Mouse (Mus musculus) CH12.LX (cell line): ENCODE data around the gene Nek2. TPM values are rescaled to one million over a fixed set of nuclear protein-coding genes. Genes with fewer than 3 reads are reported as not detected.

Experiments
- DNase-seq: peaks from one replicate; pipeline ENCODE4 v3.0.0-alpha.2; 2013; ENCODE audit errors: extremely low read depth
- H3K27ac ChIP-seq: 2 replicates; pipeline ENCODE4 v1.5.1; 2012; ENCODE audit warnings: low read depth, mild to moderate bottlenecking, control low read depth, moderate library complexity; ENCODE audit not compliant: insufficient read depth
- H3K27me3 ChIP-seq: replicated peaks from 2 replicates; pipeline ENCODE3; 2012; ENCODE audit warnings: inconsistent platforms
- H3K36me3 ChIP-seq, 2 experiments: replicated peaks in 1 of 2; 2 replicates each; pipeline versions ENCODE3 to v1.6.1; 2012; ENCODE audit warnings: inconsistent platforms in 1 of 2, low read length in 1 of 2, mild to moderate bottlenecking in 1 of 2, mixed read lengths in 1 of 2, moderate library complexity in 1 of 2; ENCODE audit not compliant: control insufficient read depth in 1 of 2, insufficient read depth in 1 of 2
- H3K4me1 ChIP-seq, 2 experiments: 2 replicates each; pipeline ENCODE4 v1.6.1; 2012; ENCODE audit warnings: inconsistent platforms in 1 of 2, moderate library complexity in 1 of 2; ENCODE audit not compliant: insufficient read depth in 2 of 2, control insufficient read depth in 1 of 2
- H3K4me2 ChIP-seq: 2 replicates; pipeline ENCODE4 v1.6.1; 2012; ENCODE audit warnings: low read depth, mild to moderate bottlenecking, control low read depth; ENCODE audit not compliant: poor library complexity, insufficient read depth, severe bottlenecking
- H3K4me3 ChIP-seq, 3 experiments: fragments of 150-350 bp in 1 of 3; sonication (generic) in 1 of 3; replicated peaks in 1 of 3; 2 replicates each; pipeline versions ENCODE3 to v1.5.1; 2011 to 2012; ENCODE audit warnings: low read depth in 2 of 3, low read length in 2 of 3, mild to moderate bottlenecking in 2 of 3, moderate library complexity in 2 of 3, control low read depth in 1 of 3, improper control_type of control experiment in 1 of 3, inconsistent platforms in 1 of 3, mixed read lengths in 1 of 3; ENCODE audit not compliant: poor library complexity in 1 of 3
- H3K79me2 ChIP-seq: replicated peaks from 2 replicates; pipeline ENCODE4 v1.6.1; 2012; ENCODE audit warnings: mild to moderate bottlenecking, moderate library complexity; ENCODE audit not compliant: control insufficient read depth, poor library complexity, insufficient read depth, severe bottlenecking; ENCODE audit errors: extremely low read depth
- H3K9ac ChIP-seq: 2 replicates; pipeline ENCODE4 v1.6.1; 2012; ENCODE audit warnings: low read depth, mild to moderate bottlenecking, control low read depth, moderate library complexity; ENCODE audit not compliant: insufficient read depth
- H3K9me3 ChIP-seq: replicated peaks from 2 replicates; pipeline ENCODE3; 2012; ENCODE audit warnings: low read length, inconsistent platforms, mixed read lengths
- BHLHE40 ChIP-seq: IDR thresholded peaks from 2 replicates; pipeline ENCODE4 v1.6.1; 2011; ENCODE audit warnings: mild to moderate bottlenecking, low read depth, low read length, improper control_type of control experiment
- CTCF ChIP-seq, 2 experiments: IDR thresholded peaks in 1 of 2; conservative IDR thresholded peaks in 1 of 2; 2 replicates each; pipeline ENCODE4 v1.5.1; 2011 to 2012; ENCODE audit warnings: low read depth in 2 of 2, low read length in 2 of 2, improper control_type of control experiment in 1 of 2, inconsistent platforms in 1 of 2, mild to moderate bottlenecking in 1 of 2, moderate library complexity in 1 of 2
- EP300 ChIP-seq: IDR thresholded peaks from 2 replicates; pipeline ENCODE4 v1.6.1; 2011; ENCODE audit warnings: low read length, improper control_type of control experiment
- ETS1 ChIP-seq: conservative IDR thresholded peaks from 2 replicates; pipeline ENCODE4 v1.6.1; 2012; ENCODE audit warnings: low read depth, mild to moderate bottlenecking, inconsistent platforms, low read length, improper control_type of control experiment, moderate library complexity
- HCFC1 ChIP-seq: IDR thresholded peaks from 2 replicates; pipeline ENCODE4 v1.6.1; 2012; ENCODE audit warnings: low read depth, mild to moderate bottlenecking, inconsistent platforms, low read length, improper control_type of control experiment
- KAT2A ChIP-seq: IDR thresholded peaks from 2 replicates; pipeline ENCODE4 v1.6.1; 2012; ENCODE audit warnings: low read length, improper control_type of control experiment, inconsistent platforms; ENCODE audit not compliant: insufficient replicate concordance
- NELFE ChIP-seq: IDR thresholded peaks from 2 replicates; pipeline ENCODE4 v1.6.1; 2011; ENCODE audit warnings: low read depth, low read length, improper control_type of control experiment
- POLR2A ChIP-seq: IDR thresholded peaks from 2 replicates; pipeline ENCODE4 v1.6.1; 2011; ENCODE audit warnings: low read depth, mild to moderate bottlenecking, improper control_type of control experiment, low read length
- RCOR1 ChIP-seq: conservative IDR thresholded peaks from 2 replicates; pipeline ENCODE4 v1.6.1; 2012; ENCODE audit warnings: low read depth, mild to moderate bottlenecking, inconsistent platforms, low read length, improper control_type of control experiment
- SMC3 ChIP-seq: IDR thresholded peaks from 2 replicates; pipeline ENCODE4 v1.6.1; 2011; ENCODE audit warnings: low read depth, low read length, improper control_type of control experiment
- TBP ChIP-seq: conservative IDR thresholded peaks from 2 replicates; pipeline ENCODE4 v1.6.1; 2011; ENCODE audit warnings: low read depth, low read length, improper control_type of control experiment
- TCF12 ChIP-seq: IDR thresholded peaks from 2 replicates; pipeline ENCODE4 v1.6.1; 2014; ENCODE audit warnings: low read depth, mild to moderate bottlenecking, inconsistent platforms, low read length, improper control_type of control experiment
- UBTF ChIP-seq: IDR thresholded peaks from 2 replicates; pipeline ENCODE4 v1.6.1; 2012; ENCODE audit warnings: low read depth, mild to moderate bottlenecking, inconsistent platforms, low read length, improper control_type of control experiment, moderate library complexity
- USF1 ChIP-seq: IDR thresholded peaks from 2 replicates; pipeline ENCODE4 v1.6.1; 2014; ENCODE audit warnings: low read depth, mild to moderate bottlenecking, inconsistent platforms, low read length, improper control_type of control experiment
- USF2 ChIP-seq: conservative IDR thresholded peaks from 2 replicates; pipeline ENCODE4 v1.6.1; 2011; ENCODE audit warnings: low read depth, low read length, improper control_type of control experiment
- ZKSCAN1 ChIP-seq: IDR thresholded peaks from 2 replicates; pipeline ENCODE4 v1.6.1; 2012; ENCODE audit warnings: low read depth, inconsistent platforms, low read length, improper control_type of control experiment, borderline replicate concordance
- ZMIZ1 ChIP-seq: IDR thresholded peaks from 2 replicates; pipeline ENCODE4 v1.6.1; 2012; ENCODE audit warnings: low read depth, mild to moderate bottlenecking, inconsistent platforms, low read length, improper control_type of control experiment
- ZNF384 ChIP-seq: IDR thresholded peaks from 2 replicates; pipeline ENCODE4 v1.6.1; 2012; ENCODE audit warnings: low read depth, low read length, improper control_type of control experiment, inconsistent platforms
- dilution Hi-C: fragments of 300-500 bp; cut with MboI; formaldehyde crosslinking; loops from 2 replicates; pipeline ENCODE4 v1.14.3; 2020; ENCODE audit warnings: low sequenced_read_pairs; ENCODE audit not compliant: extremely low pct_unique_long_range_greater_than_20kb, extremely low pct_ligation_motif_present
- in situ Hi-C: fragments of 300-500 bp; cut with MboI; formaldehyde crosslinking; loops from 3 replicates; pipeline ENCODE4 v1.14.3; 2019; ENCODE audit warnings: low sequenced_read_pairs, low pct_ligation_motif_present, low pct_unique_long_range_greater_than_20kb, mixed read lengths
- polyA plus RNA-seq: library from polyadenylated mRNA; unstranded; fragments of >175 nt; gene quantifications from 2 replicates; pipeline ENCODE4 v1.2.1, GENCODE M21; 2012; ENCODE audit warnings: low read depth; ENCODE audit not compliant: insufficient read length
- total RNA-seq, 2 experiments: library from RNA; depleted of rRNA; stranded (reverse); fragments of 300-350 nt in 1 of 2; fragments of >200 nt in 1 of 2; gene quantifications; 2 replicates each; pipeline ENCODE4 v1.2.3; 2012 to 2014

Nek2 gene
- total and polyA plus RNA-seq, 3 experiments, result 41.3 to 68.8 (median 51.2) TPM

DNA sequence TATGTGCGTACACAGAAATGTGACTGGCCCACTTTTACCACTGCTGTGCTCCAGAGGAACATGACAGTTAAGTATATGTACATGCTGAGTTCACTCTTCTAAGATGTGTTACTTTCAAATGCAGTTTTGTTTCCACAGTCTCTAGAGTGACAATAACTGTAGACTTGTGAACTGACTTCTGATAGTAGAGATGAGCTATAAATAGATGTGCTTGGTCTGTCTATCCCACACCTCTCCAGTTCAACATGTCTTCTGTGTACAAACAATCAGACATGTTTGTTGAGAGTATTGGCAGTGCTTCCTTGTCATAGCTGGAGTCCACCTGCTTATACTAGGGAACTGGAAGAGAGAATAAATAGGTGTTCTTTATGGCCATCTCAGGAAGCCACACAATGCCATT, 40.8 kb upstream of the Nek2 start:
- peaks cover 39 to 67% of the 10 kb centered on the region in 2 experiments for H3K36me3 ChIP-seq
- H3K27ac ChIP-seq, result no peak overlapping the region
- DNase-seq, result no peak
- in situ Hi-C loops (no loop called here), dilution Hi-C loops (no loop called here)
- peaks cover 0 to 13% of the 10 kb centered on the region in 2 experiments; a peak in 2 of 4 replicates for H3K4me1 ChIP-seq
- H3K4me3 ChIP-seq, result no peak overlapping the region
- no peak overlapping the region for H3K9ac ChIP-seq
- no peak overlapping the region for H3K4me2 ChIP-seq
- H3K79me2 ChIP-seq, result no peaks in the 10 kb centered on the region
- H3K9me3 ChIP-seq, result no peaks in the 10 kb centered on the region
- TF ChIP-seq NELFE, result no peak
- no peak for TF ChIP-seq UBTF
- TF ChIP-seq SMC3, result no peak
- TF ChIP-seq RCOR1, result no peak
- TF ChIP-seq ZNF384, result no peak
- TF ChIP-seq TBP, result no peak
- TF ChIP-seq HCFC1, result no peak
- TF ChIP-seq TCF12, result no peak
- no peak for TF ChIP-seq CTCF (conservative IDR thresholded peaks at IDR 0.05 in 1 of 2, IDR thresholded peaks at IDR 0.05 in 1 of 2; ENCODE audit: low read depth in 2 of 2, low read length in 2 of 2)
- TF ChIP-seq BHLHE40, result no peak
- TF ChIP-seq POLR2A, result no peak
- no peak for TF ChIP-seq USF1
- TF ChIP-seq ZMIZ1, result no peak
- no peaks in the 10 kb centered on the region for H3K27me3 ChIP-seq

DNA sequence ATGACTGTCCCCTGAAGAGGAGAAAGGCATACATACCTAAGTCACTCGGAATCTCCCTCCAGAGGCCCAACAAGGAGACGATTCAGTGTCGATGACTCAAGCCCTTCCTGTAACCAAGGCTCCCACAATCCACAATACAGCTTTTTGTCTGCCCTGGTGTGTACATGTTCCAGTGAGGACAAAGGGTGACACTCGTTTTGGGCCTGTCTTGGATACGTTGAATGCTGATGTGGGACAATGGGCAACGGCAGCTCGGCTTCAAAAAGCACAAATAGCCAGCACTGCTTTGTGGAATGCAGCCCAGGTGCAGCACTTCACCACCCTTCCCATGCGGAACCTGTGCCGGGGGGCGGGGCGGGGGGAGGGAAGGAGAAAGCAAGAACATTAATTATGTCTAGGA, 36.1 kb upstream of the Nek2 start:
- H3K79me2 ChIP-seq, result no peaks in the 10 kb centered on the region
- TF ChIP-seq UBTF (no peak), ETS1 (no peak), KAT2A (no peak), ZKSCAN1 (no peak), USF2 (no peak), TCF12 (no peak), EP300 (no peak)
- peaks cover 10 to 22% of the 10 kb centered on the region in 2 experiments for H3K36me3 ChIP-seq
- no peak overlapping the region for H3K4me3 ChIP-seq
- no peak overlapping the region for H3K27ac ChIP-seq
- H3K9me3 ChIP-seq, result peaks cover 4% of the 10 kb centered on the region
- in situ Hi-C loops (no loop called here), dilution Hi-C loops (no loop called here)
- peaks cover 0 to 19% of the 10 kb centered on the region in 2 experiments; a peak in 2 of 4 replicates for H3K4me1 ChIP-seq
- DNase-seq, result no peak
- no peaks in the 10 kb centered on the region for H3K27me3 ChIP-seq
- no peak overlapping the region for H3K9ac ChIP-seq
- no peak overlapping the region for H3K4me2 ChIP-seq
